Mouse (Mus musculus): Measurements from ENCODE around the gene Hnf4a.
"Not testable (repeated sequence)": the region's sequence is repeated elsewhere in the genome, so short reads cannot be mapped to it uniquely, and the experiment has no call there.

Gene Hnf4a

DNA sequence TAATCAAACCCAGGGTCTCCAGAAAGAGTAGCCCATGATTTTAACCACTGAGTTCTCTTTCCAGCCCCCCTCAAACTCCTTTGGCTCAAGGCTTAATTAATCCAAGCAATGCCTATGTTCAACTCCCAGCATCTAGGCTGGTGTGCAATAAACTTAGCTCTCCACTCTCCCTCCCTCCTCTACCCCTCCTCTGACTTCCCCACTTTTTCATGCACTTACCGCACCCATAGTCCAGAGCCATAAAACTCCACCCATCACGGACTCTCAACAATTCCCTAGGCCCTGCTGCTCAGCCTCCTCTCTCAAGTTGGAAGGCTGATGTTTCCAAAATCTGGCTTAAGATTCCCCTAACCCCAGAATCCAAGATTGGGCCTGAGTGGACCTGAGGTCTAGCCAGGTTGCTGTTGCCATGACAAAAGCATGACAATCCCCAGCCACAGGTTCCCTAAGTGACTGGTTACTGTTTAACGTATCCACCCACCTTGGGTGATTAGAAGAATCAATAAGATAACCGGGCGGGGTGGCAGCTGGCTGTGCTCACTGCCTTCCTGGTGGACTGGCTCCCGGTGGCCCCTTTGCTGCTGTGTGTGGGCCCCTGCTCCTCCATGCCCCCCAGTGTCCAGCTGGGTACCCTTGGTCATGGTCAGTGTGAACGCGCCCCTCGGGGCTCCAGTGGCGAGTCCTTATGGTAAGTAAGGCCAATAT is at the start of gene Hnf4a:
Gene Hnf4a (plus strand): TSS at position 509 of the 705 bp plus-strand sequence.
- no peak for DNase-seq (ENCODE audit: low read depth, low spot score)

DNA sequence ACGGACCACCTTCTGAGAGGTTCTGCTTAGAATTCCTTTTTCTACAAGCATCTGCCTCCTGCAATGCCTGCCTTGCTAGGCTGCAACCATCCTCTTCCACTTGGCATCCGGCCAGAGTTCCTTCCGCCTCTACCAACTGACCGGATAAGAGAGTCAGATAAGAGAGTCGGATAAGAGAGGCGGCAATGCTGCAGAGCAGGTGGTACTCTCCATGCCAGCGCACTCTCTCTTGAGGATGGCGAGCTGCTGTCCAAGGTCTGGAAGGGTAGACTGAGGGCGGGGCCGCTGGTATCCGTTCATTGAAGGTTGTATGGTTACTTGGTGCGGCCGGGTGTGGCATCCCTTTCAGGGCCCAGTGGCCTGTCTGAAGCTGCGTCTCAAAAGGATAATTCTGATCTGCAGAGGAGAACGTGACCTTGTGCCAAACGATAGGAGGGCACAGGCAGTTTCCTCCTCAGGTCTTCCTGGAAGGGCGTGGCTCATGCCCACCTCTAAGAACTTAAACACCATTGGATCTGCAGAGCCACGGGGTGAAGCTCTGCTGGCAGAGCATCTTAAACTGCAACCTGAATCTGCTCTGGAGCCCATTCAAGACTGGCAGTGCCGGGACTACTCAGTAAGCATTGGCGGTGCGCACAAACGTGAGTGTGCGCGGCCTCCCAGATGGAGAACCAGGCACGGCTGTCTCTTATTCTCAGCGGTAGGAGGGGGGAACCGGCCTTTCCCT is 47.9 kb upstream of the Hnf4a start:
- no peak for DNase-seq (ENCODE audit: low read depth, low spot score)

DNA sequence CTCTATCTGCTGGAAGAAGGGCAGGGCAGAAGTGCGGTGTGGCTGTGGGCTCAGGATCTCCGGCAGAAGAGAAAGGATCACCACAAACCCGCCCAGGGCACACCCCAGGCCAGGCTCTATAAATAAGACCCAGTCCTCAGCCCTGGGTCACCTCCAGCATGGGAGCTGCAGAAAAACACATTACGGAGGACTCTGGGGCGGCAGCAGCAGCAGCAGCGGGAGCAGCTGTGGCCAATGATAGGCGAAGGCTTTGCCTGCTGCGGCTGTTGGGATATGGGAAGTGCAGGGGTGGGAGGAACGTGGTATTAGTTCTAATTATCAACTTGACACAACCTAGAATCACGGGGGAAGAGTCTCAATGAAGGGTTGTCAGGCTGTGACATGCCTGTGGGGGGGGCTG is 47.2 kb upstream of the Hnf4a start:
- DNase-seq (ENCODE audit: low read depth, low spot score) = no peak

DNA sequence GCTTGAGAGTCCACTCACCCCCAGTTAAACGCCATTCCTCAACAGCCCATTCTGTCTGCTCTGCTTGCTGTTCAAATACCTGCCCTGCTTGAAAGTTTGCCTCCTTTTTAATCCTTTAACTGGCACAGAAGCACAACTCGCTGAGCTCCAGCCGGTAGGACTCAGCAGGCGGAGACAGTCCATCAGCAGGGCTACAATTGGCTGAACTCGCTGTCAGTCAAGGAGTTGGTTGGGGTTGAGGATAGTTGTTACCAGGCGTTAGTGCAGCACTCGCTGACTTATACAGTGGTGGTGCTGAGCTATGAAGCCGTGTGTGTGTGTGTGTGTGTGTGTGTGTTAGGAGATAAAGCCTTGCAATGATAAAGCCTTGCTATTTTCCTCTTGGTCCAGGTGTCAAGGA is 46.0 kb upstream of the Hnf4a start:
- DNase-seq (ENCODE audit: low read depth, low spot score) = no peak

DNA sequence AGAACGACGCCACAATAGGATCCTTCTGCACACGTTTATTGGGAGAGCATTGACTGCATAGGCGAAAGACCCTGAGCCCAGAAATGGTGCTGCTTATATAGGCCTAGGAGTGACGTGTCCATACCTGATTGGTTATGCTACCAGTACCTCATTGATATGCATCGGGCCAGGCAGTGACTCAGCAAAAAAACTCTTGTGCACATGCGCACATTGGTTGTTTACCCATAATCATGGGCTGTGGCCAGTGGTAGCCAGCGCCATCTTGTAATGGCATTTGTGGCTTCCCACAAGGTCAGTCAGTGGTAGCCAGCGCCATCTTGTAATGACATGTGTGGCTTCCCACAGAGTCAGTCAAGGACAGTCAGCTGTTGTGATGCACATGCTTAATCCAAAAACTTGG is 45.3 kb upstream of the Hnf4a start:
- not testable (repeated sequence) for DNase-seq (ENCODE audit: low read depth, low spot score)

DNA sequence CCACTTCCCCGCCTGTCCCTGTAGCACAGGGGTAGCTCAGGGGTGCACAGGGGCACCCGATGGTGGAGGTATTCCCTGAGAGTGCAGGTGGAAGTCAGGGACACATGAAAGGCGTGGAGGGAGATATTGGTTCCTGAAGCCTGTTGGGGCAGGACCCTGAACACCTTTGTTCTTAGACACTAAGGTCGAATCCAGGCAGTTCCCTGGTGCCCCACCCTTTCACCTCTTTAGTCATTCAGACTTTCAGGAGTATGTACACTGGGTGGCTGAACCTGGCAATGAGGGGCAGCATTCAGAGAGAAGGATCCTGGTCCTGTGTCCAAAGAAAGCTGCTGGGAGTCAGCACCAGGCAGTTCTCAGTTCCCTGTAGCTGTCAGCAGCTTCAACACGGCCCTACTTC is 44.2 kb upstream of the Hnf4a start:
- DNase-seq (ENCODE audit: low read depth, low spot score) = no peak

DNA sequence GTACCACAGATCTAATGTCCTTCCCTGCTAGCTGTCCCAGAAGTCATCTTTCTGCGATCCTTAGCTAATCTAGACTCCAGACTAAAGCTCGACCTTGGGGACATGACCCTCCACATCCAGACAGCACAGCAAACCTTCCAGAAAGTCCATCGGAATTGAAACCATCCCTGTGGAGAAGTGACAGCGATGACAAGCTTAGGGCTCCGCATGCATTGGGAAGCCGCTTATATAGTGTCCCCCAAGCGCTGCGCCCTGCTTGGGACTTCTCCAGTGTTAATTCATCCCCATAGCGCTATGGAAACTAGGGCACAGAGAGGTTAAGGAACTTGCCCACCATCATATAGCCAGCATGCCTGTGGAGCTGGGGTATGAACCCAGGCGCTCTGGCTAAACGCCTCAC is 43.8 kb upstream of the Hnf4a start:
- no peak for DNase-seq (ENCODE audit: low read depth, low spot score)

DNA sequence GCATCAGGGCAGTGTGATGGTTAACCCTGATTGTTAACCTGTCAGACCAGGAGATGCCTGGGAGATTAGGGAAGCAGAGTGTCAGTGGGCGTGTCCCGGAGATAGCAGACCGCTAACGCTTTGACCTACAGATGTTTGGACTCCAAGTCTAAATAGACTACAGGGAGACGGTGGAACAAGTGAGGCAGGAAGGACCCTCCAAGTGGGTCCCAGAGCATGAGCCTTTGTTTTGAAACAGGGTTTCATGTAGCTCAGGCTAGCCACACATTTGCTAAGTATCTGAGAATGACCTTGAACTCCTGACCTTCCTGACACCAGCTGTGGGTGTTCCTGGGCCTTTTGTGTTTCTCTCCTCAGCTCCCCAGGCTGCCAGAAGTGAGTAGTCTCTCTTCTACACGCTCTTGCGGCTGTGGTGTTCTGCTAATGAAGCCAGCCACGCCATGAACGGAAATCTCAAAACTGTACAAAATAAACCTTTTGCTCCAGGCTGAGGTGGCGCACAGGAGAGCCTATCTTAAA is 43.3 kb upstream of the Hnf4a start:
- no peak for DNase-seq (ENCODE audit: low read depth, low spot score)

DNA sequence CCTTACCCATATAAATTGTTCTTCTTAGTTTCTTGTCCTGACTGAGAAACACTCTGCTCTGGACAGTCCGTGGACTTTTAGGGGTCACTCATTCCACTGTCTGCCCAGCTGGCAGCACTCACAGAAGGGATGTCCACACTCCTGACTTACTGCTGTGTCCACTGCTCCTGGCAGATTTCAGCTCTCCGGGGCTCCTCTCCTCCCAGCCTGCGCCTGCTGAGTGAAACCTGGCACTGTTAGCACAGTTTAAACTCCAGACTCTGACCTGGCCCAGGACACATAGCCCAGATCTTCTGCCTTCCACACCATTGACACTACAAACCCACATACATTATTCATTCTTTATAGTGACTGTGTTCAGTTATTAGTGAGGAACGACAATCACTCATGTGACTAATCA is 42.6 kb upstream of the Hnf4a start:
- DNase-seq (ENCODE audit: low read depth, low spot score) = no peak

DNA sequence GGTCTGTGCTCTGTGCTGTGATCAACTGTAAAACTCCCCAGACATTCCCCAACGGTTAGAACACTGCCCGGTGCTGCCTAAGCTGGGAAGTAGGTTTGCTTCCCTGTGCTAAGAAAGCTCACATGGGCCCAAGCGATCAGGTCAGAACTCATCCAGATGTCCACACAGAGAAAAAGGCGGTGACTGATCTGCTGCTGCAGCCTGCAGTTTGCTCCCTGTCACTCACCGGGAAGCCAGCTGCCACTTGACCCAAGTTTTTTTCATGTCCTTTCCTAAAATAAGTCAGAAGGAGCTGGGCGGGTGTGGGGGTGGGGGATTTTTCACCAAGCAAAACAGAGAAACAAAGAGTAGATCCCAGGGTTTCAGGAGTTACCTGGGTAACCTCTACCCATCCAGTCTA is 42.0 kb upstream of the Hnf4a start:
- DNase-seq (ENCODE audit: low read depth, low spot score) = no peak

DNA sequence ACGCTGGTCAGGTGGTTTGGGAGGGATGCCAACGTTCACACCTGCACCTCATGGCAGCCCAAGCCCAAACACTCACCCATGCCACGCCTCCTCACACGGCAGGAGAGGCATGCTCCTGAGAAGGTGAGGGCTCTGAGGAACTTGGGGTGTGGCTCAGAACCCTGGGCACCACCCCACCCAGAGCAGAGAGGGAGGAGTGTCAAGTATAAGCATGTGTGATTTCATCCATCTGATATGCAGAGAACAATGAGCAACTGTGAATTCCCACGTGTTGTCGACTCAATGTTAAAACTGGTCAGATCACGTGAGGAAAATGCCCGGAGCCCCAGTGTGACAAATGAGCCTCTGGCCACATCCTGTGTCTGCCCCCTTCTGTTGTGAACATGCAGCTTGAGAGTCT is 39.8 kb upstream of the Hnf4a start:
- peak; percentile 73 for DNase-seq (ENCODE audit: low read depth, low spot score)

DNA sequence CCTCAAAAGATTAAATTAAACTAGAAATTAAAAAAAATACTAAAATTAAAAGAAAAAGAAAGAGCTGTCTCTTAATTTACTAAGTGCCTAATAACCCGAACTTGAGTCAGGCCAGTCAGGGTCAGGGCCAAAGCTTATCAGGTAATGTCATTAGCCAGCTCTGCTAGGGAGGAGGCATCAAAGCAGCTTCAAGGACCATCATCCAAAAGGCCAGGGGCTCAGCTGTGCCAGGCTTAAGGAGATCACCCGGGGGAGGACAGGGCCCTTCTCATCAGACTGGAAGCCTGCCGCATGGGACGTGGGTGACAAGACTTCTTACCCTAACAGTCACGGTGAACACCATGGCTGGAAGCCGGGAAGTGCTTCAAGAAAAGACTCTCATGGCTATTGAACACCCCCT is 39.0 kb upstream of the Hnf4a start:
- DNase-seq (ENCODE audit: low read depth, low spot score) = no peak

DNA sequence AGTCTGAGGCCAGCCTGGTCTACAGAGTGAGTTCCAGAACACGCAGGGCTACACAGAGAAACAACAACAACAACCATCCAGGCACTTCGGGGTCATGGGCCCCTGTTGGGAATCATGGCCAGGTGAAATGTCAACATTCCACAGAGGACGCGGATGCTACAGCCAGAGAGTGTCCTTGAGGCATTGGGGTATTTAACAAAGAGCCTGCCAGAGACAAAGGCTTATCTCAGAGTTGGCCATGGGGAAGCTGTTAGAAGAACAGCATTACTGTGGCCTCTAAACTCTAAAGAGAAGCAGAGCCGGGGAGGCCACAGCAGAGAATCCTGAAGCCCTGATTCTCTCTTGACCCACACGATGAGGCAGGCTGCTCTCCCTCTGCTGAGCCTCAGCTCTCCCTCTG is 37.7 kb upstream of the Hnf4a start:
- DNase-seq (ENCODE audit: low read depth, low spot score) = no peak

DNA sequence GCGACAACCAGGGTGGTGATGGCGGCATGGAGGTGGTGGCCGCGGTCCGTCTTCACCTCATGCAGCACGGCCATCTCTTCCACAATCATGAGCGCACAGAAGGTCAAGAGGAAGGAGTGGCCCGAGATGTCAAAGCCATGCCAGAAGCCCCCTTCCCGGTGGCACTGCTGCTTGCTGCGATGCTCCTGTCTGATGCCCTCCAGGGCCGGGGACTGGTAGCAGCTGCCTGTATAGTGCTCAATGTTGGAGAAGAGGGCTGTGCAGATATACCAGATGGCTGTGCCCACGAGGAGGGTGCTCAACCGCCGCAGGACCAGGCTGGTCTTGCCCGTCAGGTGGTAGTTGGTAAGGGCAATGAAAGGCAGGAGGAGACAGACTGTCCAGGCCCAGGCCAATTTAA is 36.9 kb upstream of the Hnf4a start:
- DNase-seq (ENCODE audit: low read depth, low spot score) = no peak

DNA sequence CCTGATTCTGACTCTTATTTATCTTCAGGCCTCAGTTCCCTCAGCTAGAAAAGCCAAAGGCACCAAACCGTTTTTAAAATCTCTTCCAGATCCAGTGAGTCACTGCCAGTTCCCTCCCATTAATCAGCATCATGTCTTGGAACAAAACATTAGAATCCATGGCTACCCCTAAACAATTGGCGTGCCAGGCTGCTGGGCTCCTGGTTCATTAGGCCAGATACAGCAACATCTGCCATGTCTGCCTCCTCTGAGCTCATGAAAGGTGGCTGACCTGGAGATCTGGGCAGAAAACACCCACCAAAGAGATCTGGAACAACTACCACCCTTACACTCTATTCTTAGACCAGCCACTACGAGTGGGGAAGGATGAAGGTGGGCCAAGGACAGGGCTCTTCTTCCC is 35.5 kb upstream of the Hnf4a start:
- DNase-seq (ENCODE audit: low read depth, low spot score) = peak; percentile 73

DNA sequence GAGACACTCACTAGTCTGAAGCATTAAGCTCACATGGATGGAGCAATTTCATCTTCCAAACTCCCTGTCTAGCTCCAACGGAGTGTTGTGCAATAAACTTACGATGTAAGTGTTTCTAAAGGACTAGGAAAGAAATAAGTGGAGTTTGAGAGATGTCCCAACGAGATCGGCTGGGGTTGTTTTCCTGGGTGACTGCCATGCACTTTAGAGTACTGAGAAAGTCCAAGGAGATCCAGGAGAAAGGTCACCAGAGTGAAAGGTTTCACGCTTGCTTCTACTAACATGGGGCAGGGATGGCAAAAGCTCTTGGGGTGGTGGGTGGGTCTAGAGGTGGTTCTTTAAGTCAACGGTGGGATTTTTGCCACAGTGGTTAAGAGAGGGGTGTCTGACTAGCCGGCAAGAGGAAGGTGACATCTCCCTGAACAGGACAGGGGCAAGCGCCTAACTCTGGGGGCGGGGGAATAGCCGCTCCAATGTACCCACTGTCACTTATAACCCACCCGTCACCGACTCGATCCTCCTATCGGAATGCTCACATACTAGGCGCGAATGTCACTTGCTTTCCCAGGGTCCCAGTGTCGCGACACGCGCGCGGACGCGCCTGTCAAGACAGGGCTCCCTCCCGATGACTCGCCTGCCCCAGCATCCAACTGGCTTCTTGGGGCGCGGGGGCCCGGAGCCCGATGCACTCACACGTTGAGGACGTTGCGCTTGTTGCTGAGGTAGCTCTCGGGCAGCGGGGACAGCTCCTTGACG is 34.7 kb upstream of the Hnf4a start:
- DNase-seq (ENCODE audit: low read depth, low spot score) = peak; percentile 49

DNA sequence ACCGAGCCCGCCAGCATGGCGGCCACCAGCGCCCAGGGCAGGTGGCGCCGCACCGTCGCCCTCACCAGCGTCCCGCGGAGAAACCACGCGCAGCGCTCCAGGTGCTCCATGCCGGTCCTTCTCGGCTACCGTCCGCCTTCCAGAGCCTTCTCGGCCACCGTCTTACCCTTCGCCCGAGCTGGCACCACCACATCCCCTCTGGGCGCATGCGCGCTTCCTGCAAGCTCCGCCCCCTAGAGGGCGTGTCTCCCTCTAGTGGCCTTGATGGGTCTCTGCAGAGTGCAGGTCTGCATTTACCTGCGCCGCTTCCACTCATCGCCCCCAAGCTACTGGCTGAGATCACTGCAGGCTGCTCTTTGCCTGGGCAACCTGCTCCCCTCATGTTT is 34.1 kb upstream of the Hnf4a start, which contains the start of gene Fitm2:
Gene Fitm2 (minus strand): TSS at position 164 of the 386 bp plus-strand sequence.
- DNase-seq (ENCODE audit: low read depth, low spot score) = peak; percentile 97

DNA sequence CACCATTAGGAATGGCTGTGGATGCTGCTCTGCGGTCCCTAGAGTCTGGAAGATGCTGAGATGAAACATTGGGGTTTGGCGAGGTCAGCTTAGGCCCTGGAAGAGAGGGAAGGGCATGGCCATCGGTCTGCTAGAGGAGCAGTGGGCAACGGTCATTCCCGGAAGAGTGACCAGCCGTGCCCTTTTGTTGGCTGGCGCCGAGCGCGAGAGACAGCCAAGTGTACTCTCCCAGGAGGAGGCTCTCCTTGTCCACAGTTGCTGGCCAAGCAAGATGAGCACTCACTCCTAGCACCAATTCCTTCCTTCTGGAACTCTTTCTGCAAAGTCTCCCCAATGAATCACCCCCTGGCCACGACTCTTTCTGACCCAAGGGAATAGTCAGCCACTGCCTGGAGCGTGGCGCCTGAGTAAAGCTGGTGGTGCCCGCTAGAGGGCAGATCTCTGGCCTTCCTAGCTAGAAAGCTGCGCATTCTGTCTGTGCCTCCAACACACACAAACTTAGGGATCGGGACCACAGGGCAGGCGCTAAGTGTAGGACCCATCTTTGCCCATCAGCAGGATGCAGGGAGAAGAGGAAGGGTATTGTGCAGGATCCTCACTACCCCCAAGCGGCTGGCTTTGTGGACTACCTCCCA is 26.3 kb upstream of the Hnf4a start:
- peak; percentile 24 for DNase-seq (ENCODE audit: low read depth, low spot score)

DNA sequence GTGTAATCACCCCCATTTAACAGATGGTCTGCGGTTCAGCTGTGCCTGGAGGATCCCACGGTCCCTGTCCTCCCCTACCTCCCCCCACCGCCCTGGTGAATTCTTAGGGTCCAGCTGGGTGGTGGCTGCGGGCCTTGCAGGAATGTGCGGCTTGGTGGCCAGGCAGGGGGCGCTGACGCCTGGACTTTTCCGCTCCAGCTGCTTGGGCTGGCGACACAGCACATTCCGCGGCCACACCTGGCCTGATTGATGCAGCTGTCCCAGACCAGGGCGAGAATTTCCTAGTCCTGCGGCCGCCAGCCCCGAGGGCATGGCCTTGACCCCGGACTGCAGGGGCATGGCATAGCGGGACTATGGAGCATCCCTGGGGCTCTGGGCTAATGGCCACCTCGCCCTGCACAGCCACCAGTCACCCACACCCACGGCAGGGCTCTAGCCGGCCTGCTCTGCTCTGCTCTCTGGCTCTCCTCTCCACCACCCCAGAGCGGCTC is 25.0 kb upstream of the Hnf4a start:
- no peak for DNase-seq (ENCODE audit: low read depth, low spot score)

DNA sequence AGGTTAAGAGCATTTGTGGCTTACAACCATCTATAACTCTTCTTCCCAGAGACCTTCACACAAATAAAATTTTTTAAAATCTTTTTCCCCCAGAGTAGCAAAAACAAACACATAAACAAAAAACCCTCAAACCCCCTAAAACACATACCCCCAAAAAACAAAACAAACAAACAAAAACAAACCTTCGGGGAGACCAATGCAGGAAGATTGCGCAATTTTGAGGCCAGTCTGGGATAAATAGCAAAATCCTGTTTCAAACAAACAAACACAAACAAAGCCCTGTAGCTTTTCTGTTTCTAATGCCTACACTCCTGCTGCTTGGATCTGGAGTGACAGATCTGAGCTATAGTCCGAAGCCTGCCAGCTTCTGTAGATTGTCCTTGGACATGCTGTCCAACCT is 19.2 kb upstream of the Hnf4a start:
- no peak for DNase-seq (ENCODE audit: low read depth, low spot score)

DNA sequence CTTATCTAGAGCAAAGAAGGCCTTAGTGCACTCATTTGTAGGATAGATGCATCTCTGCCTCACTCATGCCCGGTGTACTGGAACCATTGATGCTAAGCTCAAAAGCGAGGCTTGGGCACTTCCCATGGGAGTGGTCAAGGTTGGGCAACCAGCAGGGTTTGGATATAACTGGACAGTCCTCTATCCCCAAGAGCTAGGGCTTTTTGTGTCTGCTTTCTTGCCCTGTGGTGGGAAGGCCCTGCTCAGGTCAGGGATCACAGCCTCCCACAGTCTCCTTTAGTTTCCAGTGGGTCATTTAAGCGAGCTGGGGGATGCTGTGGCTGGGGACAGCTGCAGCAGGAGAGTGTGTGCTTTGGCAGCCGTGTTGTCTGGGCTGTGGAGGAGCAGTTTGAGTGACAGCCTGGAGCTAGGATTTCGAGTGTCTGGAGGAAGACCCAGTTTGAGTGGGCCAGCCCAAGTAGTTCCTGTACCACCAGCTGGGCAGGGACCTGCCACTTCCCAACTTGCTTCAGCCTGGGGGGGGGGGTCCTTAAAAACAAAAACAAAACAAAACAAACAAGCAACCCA is 16.8 kb upstream of the Hnf4a start:
- DNase-seq (ENCODE audit: low read depth, low spot score) = no peak
